Mouse (Mus musculus) frontal cortex, postnatal 36 days (tissue): ENCODE measurements at regions not wholly inside any gene's neighbourhood (a gene's known extent, or its start where the extent isn't known, plus 50 kb on each side); places are given as distances from the start of the nearest gene placed in this dataset.

Experiments used
- DNase-seq, 2 experiments: peaks; one replicate each; pipeline ENCODE4 v3.0.0; 2022; ENCODE audit warnings: low spot score in 2 of 2

- DNase-seq: no peak
Observed at GRCm38 (mm10) chr8:125367374-125367773, 202.2 kb downstream of the Sipa1l2 start.

DNA sequence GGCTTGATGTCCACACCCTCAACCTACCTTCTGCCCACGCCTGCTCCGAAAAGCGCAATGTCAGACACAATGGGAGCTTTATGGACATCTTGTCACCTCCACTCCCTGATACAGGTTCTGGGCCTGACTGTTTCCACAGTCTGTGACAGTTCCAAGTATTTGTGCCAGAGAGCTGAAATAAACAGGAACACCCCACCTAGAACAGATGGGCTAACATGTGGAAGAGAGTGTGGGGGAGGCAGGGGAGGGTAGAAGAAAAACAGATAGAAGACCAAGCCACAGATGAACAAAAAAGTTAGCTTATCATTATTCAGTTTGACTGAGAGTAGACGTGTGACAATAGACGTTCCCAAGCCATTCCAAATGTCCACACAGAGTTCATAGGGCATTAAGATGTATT, 204.6 kb downstream of the Sipa1l2 start:
- DNase-seq: peak in 1 of 2 experiments; percentile 30

DNA sequence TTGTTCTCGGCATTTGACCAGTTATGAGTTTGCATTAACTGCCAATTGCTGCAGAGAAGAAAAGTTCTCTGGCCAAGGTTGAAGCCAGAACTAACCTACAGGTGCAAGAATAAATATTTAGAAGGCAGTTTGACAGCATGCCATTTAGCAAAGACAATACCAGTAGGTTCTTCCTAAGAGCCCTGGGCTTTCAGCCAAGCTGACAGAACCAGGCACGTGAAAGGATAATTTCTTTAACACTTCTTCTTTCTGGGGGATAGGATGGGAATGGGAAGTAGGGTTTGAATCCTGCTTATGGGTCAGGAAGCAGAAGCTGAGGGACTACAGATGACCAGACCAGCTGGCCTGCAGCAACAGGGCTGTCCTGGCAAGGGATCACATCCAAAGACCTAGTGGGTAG, 210.2 kb downstream of the Sipa1l2 start:
- no peak for DNase-seq

GRCm38 (mm10) chr8:125357759-125358158, 211.8 kb downstream of the Sipa1l2 start:
- DNase-seq: no peak

DNA sequence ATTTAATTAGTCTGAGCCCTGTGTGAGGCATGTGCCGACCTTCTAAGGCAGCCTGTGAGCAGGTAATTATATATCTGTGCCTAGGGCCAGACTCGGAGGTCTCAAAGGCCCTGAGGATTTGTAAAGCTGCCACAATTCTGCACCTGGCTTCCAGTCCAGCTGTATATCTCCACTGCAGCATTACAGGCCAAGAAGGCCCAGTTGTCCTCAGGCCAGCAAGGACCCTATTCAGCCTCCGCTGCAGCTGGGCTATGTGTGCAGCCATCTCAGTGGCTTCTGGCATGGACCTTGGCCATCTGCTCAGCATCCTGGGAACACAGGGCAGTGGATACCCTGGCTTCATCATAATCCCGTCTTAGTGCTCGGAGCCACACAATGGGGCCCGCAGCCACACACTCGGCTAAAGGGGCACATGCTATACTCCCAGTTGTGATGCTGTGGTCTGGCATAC, 214.5 kb downstream of the Sipa1l2 start:
- DNase-seq: no peak

DNA sequence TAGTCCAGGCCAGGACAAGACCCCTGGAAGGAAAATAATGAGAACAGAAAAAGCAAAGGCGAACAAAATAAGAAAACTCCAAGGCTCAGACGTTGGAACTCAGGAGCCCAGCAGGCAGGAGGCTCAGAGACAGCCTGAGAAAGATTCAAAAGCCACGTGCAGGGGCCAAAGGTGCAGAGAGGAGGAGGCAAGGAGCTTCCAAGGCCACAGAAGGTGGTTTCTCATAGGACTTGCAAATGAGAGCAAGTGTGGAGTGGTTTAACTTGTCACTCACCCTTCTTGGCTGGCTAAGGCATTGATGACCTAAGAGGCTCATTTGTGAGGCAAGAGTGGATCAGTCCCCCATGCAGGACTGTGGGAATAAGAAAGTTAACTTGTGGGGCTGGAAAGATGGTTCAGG, 217.3 kb downstream of the Sipa1l2 start:
- no peak for DNase-seq

DNA sequence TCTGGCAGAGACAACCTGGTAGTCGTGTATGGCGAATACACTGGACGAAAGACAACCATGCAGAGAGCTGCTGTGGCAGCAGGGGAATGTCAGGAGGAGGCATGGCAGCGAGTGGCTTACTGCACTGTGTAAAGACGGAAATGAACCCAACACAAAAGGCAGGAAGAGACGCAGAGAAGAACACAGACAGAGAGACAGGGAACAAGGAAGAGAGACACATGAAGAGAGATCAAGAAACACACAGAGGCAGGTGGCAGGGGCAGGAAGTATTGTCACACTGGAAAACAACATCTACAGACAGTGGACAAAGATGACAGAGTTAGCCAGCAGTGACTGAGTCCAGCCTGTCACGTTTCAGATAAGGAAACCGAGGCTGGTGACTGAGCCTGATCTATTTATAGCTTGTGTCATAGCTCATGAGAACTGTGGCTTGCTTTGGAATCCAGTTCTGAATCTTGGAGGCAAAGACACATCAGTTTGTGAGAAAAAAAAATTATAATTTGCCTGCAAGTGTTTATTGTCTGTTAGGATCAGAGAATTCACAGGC, 218.0 kb downstream of the Sipa1l2 start:
- no peak for DNase-seq

- DNase-seq: no peak
Observed at GRCm38 (mm10) chr8:125349290-125350025, 220.2 kb downstream of the Sipa1l2 start.

- DNase-seq: no peak
Observed at GRCm38 (mm10) chr8:125346182-125346581, 223.4 kb downstream of the Sipa1l2 start.

DNA sequence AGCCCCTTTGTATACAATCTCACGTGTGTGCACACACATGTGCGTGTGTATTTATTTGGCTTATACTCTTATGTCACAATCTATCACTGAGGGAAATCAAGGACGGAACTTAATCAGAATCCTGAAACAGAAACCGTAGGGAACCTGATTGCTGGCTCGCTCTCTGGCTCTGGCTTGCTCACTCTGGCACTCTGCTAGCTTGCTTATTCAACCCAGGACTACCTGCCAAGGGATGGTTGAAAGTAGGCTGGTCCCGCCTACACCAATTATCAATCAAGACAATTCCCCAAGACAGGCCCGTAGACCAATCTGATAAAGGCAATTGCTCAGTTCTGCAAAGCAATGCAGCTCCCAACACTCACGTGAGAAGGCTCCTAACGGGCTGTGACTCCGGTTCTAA, 224.0 kb downstream of the Sipa1l2 start:
- DNase-seq: no peak

DNA sequence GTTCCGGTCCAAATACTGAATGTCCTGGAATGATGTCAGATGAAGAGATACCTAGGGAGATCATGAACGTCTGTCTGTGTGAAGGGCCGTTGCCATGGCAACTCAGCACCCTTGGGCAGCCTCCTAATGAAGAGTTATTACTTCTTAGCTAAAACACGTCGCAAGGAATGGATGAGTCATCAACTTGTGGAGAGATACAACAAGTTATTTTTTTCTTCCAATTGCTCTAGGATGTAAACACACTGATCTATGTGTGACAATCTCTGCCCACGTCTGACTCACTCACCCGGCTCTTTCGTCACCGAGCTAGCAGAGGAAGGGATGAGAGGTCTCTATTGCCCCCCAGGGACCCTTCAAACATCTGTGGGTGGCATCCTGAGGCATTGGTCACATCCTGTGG, 225.7 kb downstream of the Sipa1l2 start:
- peak; percentile 31 to 43 for DNase-seq

GRCm38 (mm10) chr8:125342521-125342920, 227.1 kb downstream of the Sipa1l2 start:
- DNase-seq: no peak

- DNase-seq: no peak
Observed at GRCm38 (mm10) chr8:125341606-125342005, 228.0 kb downstream of the Sipa1l2 start.

GRCm38 (mm10) chr8:125338222-125338621, 231.4 kb downstream of the Sipa1l2 start:
- no peak for DNase-seq

DNA sequence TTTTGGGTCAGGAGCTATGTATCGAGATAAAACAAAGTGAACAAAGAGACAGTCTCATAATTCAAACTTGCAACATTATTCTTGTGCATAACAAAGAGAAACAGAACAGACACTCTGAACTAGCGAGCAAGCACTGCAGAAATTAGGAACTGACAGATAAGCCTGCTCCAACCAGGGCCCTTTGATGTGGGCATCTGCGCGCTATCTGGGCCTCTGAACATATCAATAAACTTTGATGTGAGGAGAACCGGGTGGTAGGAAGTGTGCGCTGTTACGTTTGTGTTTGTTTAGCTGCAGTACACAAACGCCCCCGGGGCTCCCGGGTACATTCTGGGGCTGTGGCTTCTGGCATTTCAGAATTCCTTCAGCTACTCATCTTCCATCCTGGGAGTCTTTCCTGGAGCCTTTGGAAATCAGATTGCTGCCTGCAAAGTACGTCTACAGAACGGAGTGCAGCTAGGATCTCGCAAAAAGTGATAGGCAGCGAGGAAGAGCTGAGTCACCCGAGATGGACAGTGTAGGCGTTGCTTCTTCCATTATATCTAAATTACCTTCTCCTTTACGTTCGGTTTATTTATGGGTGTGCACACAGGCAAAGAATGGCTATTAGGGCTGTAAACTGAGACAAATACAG, 232.0 kb downstream of the Sipa1l2 start:
- no peak for DNase-seq

GRCm38 (mm10) chr8:125336799-125337198, 232.8 kb downstream of the Sipa1l2 start:
- DNase-seq: no peak

GRCm38 (mm10) chr8:125335575-125336370, 233.8 kb downstream of the Sipa1l2 start:
- DNase-seq: no peak

DNA sequence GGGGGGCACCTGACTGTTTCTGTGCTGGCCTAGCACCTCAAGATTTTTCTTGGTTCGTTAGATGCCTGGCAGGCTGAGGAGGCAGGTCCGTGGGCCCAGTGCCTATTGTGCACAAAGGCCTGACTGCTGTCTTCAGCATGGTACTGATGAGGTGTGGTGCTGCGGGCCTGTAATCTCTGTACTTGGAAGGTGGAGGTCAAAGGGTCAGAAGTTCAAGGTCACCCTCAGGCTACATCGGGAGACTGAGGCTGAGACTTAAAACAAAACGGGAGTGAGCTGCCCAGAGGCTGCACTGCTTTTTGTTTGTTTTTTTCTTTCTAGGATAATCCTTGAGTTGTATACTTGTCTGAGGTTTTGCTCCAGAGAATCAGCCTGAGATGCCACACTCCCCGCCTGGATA, 234.4 kb downstream of the Sipa1l2 start:
- no peak for DNase-seq

- no peak for DNase-seq
Observed at GRCm38 (mm10) chr8:125330638-125331037, 239.0 kb downstream of the Sipa1l2 start.

GRCm38 (mm10) chr8:125328650-125329049, 241.0 kb downstream of the Sipa1l2 start:
- no peak for DNase-seq

DNA sequence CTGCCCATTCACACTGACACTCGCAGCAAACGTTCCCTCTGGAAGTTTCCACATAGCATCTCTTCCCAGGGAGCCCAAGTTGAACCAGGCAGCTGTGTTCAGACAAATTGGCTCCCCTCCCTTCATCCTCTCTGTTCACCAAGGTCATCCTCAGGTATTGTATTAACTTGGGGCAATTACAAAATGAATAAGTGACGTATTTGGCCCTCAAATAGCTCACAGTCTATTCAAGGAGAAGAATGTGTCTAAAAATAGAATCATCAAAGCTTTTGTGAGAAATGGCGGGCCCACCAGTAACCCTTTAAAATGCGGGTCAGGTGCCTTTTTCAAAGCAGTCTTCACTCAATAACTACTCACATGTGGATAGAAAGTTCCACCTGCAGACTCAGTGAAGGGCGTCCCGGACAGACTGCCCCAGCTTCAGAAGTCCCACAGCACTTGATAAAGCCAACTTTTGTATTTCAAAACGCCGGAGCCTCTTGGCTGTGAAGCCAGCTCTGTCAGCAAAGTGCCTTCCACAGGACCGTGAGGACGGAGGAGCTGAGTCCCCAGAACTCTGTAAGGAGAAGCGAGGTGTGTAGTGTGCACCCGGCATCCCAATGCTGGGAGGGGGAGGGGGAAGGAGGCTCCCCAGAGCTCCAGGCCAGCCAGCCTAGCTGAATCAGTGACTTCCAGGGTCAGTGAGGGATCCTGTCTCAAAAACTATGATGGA, 241.9 kb downstream of the Sipa1l2 start:
- no peak for DNase-seq

- DNase-seq: no peak
Observed at GRCm38 (mm10) chr8:125327006-125327405, 242.6 kb downstream of the Sipa1l2 start.
